Mouse (Mus musculus): ENCODE results near the gene Tnfrsf11a.

DNA sequence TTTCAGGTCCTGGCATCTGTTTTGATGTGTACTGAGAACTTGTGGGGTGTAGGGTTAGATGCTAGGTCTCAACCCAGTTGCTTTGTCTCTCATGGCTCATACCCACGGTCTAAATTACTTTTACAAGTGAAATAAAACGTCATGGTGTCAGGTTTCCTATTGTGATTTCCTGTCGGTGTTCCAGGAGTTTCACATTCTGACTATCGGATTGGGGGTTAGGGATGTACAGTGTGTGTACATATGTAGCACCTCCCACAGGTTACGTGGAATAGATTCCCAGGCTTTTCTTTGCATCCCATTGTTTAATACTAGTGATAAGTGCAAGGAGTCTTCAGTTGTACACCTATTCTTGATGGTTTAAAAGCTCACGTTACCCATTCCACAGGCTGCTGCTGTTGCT lies 38.5 kb downstream of the Tnfrsf11a start:
- TF ChIP-seq POLR2A (IDR thresholded peaks at IDR 0.05; ENCODE audit: low read depth, low read length) (no peak), CTCF (IDR thresholded peaks at IDR 0.05; ENCODE audit: borderline replicate concordance, insufficient read depth, low read length) (no peak)
